10 mouse cellular contexts compared by ENCODE assay signal in the genomic region with DNA sequence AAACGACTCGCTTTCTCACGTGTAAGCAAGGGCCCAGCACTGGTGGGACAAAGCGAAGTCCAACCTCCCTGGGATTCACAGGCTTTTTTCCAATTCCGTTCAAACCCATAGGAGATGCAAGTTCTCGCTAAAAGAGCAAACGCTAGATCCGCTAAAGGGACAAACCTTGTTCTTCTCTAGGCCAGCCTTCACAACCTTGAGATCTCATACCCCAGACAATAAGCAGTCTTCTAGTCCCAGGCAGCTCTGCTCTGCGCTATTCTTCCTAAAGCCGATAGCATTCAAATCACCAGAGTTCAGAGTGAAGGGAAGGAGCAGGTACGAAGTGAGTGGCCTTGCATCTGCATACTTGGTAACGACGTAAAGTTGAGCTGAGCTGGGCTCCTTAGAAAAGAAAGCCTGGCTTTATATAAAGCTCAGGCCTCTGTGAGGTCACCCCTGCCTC. TPM values are rescaled to one million over a fixed set of nuclear protein-coding genes. Genes with fewer than 3 reads are reported as not detected.
DNase-seq lines count a peak whose midpoint lies in the region; ATAC-seq and TF ChIP-seq lines count a peak whose summit lies in the region.
"Had no signal": no experiment of that assay in that cellular context is flagged by ENCODE, and none has a peak within 500 bp of the region (broad histone marks: within the 10 kb centered on the region; RNA-seq: fewer than 3 reads in every experiment).

No protein-coding gene starts in this region.

- TF ChIP-seq CTCF in heart, adult 2 months (IDR thresholded peaks at IDR 0.05) = no peak

- no peak for TF ChIP-seq POLR2A in heart, adult 2 months (IDR thresholded peaks at IDR 0.05; ENCODE audit: insufficient read depth, low read depth, low read length)

- H3K79me2 ChIP-seq in heart, adult 2 months (replicated peaks; ENCODE audit: control insufficient read depth, insufficient read depth, low read length) = no peaks in the 10 kb centered on the region

- no peaks in the 10 kb centered on the region; the same call in 1 of the 2 replicates for H3K4me1 ChIP-seq in heart, adult 2 months (ENCODE audit: control insufficient read depth, insufficient read depth, low read length)
- H3K4me1 ChIP-seq in hindbrain, embryonic 13.5 days (replicated peaks) = peaks cover 34% of the 10 kb centered on the region
- H3K4me1 ChIP-seq in midbrain, embryonic 10.5 days = peaks cover 49% of the 10 kb centered on the region

- TF ChIP-seq EP300 in heart, adult 2 months (IDR thresholded peaks at IDR 0.05; ENCODE audit: insufficient read depth, low read depth, low read length) = no peak

- intact Hi-C loops in heart, adult 2 months (cut with DNase I) = loop anchor here (5.0 to 10.0 kb wide), 2 partner anchors 62 to 81 kb away; no protein-coding TSS in a partner anchor

- no peak for DNase-seq in heart, adult 2 months
- no peak for DNase-seq in heart, postnatal 4 days
- peak; percentile 30 for DNase-seq in adipocyte (ENCODE audit: low spot score)
- peak; percentile 37 for DNase-seq in midbrain, embryonic 10.5 days (ENCODE audit: low spot score)
- no peak for DNase-seq in gastrocnemius, adult 18-20 months (ENCODE audit: low spot score)
- no peak for DNase-seq in frontal cortex, postnatal 10 days (ENCODE audit: low spot score in 2 of 2)
- DNase-seq: thymus, adult 2 months had no signal

- H3K4me3 ChIP-seq in heart, adult 2 months = peak overlapping the region; percentile 57
- peak overlapping the region; percentile 72 for H3K4me3 ChIP-seq in hindbrain, embryonic 13.5 days
- H3K4me3 ChIP-seq in midbrain, embryonic 10.5 days = peak overlapping the region; percentile 94

- ATAC-seq in hindbrain, embryonic 13.5 days (ENCODE audit: low FRiP score) = peak; percentile 25; the same call in 1 of the 2 replicates
- no peak for ATAC-seq in cerebellum, adult (ENCODE audit: insufficient number of reproducible peaks, low FRiP score, low TSS enrichment)

- H3K27me3 ChIP-seq in heart, adult 2 months (ENCODE audit: control insufficient read depth, insufficient read depth, low read length) = no peaks in the 10 kb centered on the region
- peaks cover 6% of the 10 kb centered on the region; the same call in 1 of the 2 replicates for H3K27me3 ChIP-seq in hindbrain, embryonic 13.5 days
- H3K27me3 ChIP-seq in midbrain, embryonic 10.5 days (ENCODE audit: low read depth, poor library complexity, severe bottlenecking) = no peaks in the 10 kb centered on the region

- no peaks in the 10 kb centered on the region for H3K36me3 ChIP-seq in heart, adult 2 months (ENCODE audit: control insufficient read depth, insufficient read depth, low read length)
- no peaks in the 10 kb centered on the region for H3K36me3 ChIP-seq in hindbrain, embryonic 13.5 days
- peaks cover 31% of the 10 kb centered on the region for H3K36me3 ChIP-seq in midbrain, embryonic 10.5 days
- H3K36me3 ChIP-seq: G1E had no signal

- peak overlapping the region; percentile 82; the same call in 1 of the 2 replicates for H3K27ac ChIP-seq in heart, adult 2 months
- H3K27ac ChIP-seq in hindbrain, embryonic 13.5 days = peak overlapping the region; percentile 76; the same call in 1 of the 2 replicates
- peak overlapping the region; percentile 98 for H3K27ac ChIP-seq in midbrain, embryonic 10.5 days (replicated peaks)

- WGBS in heart, adult 2 months = 43% methylated on average over 13 of the region's 13 CpGs
- 3% methylated on average over 13 of the region's 13 CpGs for WGBS in hindbrain, embryonic 13.5 days
- 8% methylated on average over 13 of the region's 13 CpGs for WGBS in midbrain, embryonic 10.5 days

- H3K9me3 ChIP-seq in hindbrain, embryonic 13.5 days = no peaks in the 10 kb centered on the region
- 0 out of 2 replicates have a peak, but pooled peaks cover 4% of the 10 kb centered on the region for H3K9me3 ChIP-seq in midbrain, embryonic 10.5 days (replicated peaks)
- H3K9me3 ChIP-seq: G1E had no signal

- H3K4me2 ChIP-seq in hindbrain, embryonic 13.5 days = peak overlapping the region; percentile 97

- H3K9ac ChIP-seq in heart, adult 2 months (ENCODE audit: low read depth, low read length) = peak overlapping the region; percentile 35
- H3K9ac ChIP-seq in hindbrain, embryonic 13.5 days = peak overlapping the region; percentile 88

RNA-seq across cellular contexts. Expression of a gene that starts 1.2 kb away (rescaled TPM):
- 1 to 10 TPM; 3.7 to 4.3 TPM for total RNA-seq in heart, adult 2 months (2021)
- polyA plus RNA-seq in heart, adult 2 months (2012; rRNA removed) = 1.1 and 1.5 TPM in 2 replicates
- 10 to 100 TPM; 15.1 to 15.9 TPM for total RNA-seq in heart, postnatal 4 days (2021)
- polyA plus RNA-seq in hindbrain, embryonic 13.5 days (2015; fragmentation: Nextera tagmentation; extraction: Ambion mirVana) = 19.1 and 26.4 TPM in 2 replicates
- 63.5 and 73.5 TPM in 2 replicates for polyA plus RNA-seq in midbrain, embryonic 10.5 days (2016; fragmentation: Nextera tagmentation; extraction: Ambion mirVana)
- total RNA-seq in gastrocnemius, adult 18-20 months (2021) = 1 to 10 TPM; 5.5 to 7.0 TPM
- polyA plus RNA-seq: G1E had no signal

Comparison
In these comparisons a context has a peak if more than half of its experiments do, and no peak if none do; other contexts are left out.
1. DNase-seq: peak in adipocyte (single experiment) and midbrain, embryonic 10.5 days (single experiment); none in heart, adult 2 months (0 of 2), heart, postnatal 4 days (single experiment), gastrocnemius, adult 18-20 months (single experiment) and frontal cortex, postnatal 10 days (0 of 2).
2. Peak in every context shown above with its lines, with median percentiles within 50 percentile points of each other: H3K27ac ChIP-seq and H3K4me3 ChIP-seq.